Mouse (Mus musculus): Measurements from ENCODE around the gene Kcna7.
"Not testable (repeated sequence)": the region's sequence is repeated elsewhere in the genome, so short reads cannot be mapped to it uniquely, and the experiment has no call there.

Gene Kcna7

DNA sequence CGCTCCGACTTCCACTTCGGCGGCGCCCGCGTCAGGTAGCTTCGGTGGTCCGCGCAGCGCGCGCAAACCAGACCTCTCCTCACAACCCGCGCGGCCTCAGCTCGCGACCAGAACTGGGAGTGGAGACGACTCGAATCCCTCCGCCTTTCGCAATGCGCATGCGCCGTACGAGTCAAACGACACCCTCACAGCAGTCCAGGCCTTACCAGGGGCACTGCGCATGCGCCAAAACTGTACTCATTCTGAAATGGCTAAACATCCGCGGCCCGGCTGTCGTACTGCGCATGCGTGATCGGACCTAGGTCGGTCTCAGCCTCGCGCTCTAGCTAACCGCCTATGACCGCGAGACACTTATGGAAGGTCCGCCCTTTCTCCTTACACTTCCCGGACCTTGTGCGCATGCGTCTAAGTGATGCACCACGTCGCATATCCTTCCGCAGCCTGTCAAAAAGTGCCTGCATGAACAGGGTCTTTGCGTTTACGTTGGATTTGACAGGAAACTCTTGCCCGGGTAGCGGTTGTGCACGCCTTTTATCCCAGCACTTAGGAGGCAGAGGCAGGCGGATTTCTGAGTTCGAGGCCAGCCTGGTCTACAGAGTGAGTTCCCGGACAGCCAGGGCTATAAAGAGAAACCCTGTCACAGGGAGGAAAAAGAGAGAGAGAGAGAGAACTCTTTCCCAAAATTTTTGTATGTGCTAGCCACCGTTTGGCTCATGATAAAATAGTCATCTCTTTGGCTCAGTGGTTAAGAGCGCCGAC lies 9.7 kb upstream of the Kcna7 start, which contains the start of gene Snrnp70:
Gene Snrnp70, minus strand, starts transcription at position 165 of the 759 bp plus-strand sequence.
- peak; percentile 100 for DNase-seq

- DNase-seq, result not testable (repeated sequence)
Measured at GRCm38 (mm10) chr7:45396337-45396775, 9.1 kb upstream of the Kcna7 start.

GRCm38 (mm10) chr7:45396787-45397186 lies 8.7 kb upstream of the Kcna7 start:
- DNase-seq, result no peak

GRCm38 (mm10) chr7:45401521-45402085 lies 3.9 kb upstream of the Kcna7 start:
- DNase-seq, result no peak

GRCm38 (mm10) chr7:45403532-45404261 lies 1.8 kb upstream of the Kcna7 start:
- no peak for DNase-seq

DNA sequence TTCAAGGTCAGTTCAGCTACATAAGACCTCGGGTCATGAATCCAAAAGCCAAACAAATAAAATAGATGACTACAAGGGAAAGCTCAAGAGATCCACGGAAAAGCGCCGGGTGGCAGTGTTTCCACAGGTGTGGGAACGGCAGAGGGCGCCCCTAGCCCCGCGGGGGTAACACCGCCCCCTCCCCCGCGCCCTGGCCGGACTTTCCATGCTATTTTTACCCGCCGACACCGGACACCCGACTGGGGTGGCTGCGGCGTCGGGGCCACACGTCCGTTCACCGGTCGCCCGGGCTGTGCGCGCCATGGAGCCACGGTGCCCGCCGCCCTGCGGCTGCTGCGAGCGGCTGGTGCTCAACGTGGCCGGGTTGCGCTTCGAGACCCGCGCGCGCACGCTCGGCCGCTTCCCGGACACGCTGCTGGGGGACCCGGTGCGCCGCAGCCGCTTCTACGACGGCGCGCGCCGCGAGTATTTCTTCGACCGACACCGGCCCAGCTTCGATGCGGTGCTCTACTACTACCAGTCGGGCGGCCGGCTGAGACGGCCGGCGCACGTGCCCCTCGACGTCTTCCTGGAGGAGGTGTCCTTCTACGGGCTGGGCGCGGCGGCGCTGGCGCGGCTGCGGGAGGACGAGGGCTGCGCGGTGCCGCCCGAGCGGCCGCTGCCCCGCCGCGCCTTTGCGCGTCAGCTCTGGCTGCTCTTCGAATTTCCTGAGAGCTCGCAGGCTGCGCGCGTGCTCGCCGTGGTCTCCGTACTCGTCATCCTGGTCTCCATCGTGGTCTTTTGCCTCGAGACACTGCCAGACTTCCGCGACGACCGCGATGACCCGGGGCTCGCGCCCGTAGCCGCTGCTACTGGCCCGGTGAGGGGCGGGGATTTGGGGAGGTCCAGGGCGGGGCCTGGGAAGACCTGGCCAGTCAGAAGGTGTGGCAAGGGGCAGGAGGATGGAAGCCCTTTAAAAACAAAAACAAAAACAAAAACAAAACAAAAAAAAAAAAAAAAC lies 1.0 kb downstream of the Kcna7 start:
- no peak for DNase-seq

- no peak for DNase-seq
Measured at GRCm38 (mm10) chr7:45407836-45408235, 2.4 kb downstream of the Kcna7 start.

DNA sequence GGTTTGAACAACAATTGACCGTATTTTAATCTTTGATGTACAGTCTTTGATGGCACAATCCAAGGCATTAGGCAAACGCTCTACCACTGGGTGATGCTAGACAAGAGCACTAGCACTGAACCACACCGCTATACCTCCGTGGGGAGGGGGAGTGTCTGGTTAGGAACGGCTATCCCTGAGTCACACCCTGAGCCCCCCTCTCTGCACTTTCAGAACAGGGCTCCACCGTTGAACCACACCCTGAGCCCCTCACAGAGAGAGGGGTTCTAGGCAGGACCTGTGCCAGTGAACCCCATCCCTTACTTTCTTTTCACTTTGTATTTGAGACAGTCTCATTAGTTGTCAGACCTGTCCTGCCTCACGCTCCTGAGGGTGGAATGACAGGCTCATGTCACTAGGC lies 2.9 kb downstream of the Kcna7 start:
- DNase-seq, result no peak

GRCm38 (mm10) chr7:45408949-45409348 lies 3.5 kb downstream of the Kcna7 start:
- DNase-seq, result no peak

DNA sequence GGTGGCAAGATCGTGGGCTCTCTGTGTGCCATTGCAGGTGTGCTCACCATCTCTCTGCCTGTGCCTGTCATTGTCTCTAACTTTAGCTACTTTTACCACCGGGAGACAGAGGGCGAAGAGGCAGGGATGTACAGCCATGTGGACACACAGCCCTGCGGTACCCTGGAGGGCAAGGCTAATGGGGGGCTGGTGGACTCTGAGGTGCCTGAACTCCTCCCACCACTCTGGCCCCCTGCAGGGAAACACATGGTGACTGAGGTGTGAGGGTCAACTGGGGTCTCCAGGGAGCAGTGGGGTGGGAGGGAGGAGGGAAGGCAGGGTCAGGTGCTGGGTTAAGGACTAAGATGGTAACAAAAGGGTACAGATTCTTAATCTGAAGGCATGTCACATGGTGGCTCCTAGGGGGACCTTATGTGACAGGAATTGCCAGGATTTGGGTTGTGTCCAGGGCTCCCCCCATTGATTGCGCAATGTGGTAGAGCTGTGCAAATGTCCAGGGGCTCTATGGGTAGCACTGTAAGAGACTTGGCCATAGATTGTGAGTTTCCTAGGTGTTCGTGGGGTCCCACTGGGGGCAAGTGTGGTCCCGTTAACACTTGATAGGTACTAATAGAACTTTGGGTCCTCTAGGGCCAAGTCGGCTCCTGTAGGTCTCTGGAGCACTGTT lies 4.2 kb downstream of the Kcna7 start:
- no peak for DNase-seq

DNA sequence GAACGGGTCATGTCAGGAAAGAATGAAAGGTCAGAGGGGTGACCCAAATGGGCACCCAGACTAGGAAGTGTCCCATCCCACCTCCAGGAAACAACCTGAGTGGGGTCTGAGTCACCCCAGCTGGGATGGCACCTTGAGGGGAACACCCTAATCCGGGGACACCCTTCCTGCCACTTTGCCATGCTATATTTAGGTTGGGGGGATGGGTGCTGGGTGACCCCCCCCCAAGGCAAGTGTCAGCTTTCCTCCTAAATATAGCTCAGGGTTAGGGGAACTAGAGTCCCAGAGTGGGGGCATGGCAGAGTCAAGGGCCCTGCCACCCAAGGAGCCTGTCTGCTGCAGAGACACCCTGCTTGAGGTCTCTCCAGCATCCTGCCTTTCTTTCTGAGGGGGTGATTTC lies 7.0 kb downstream of the Kcna7 start:
- no peak for DNase-seq

DNA sequence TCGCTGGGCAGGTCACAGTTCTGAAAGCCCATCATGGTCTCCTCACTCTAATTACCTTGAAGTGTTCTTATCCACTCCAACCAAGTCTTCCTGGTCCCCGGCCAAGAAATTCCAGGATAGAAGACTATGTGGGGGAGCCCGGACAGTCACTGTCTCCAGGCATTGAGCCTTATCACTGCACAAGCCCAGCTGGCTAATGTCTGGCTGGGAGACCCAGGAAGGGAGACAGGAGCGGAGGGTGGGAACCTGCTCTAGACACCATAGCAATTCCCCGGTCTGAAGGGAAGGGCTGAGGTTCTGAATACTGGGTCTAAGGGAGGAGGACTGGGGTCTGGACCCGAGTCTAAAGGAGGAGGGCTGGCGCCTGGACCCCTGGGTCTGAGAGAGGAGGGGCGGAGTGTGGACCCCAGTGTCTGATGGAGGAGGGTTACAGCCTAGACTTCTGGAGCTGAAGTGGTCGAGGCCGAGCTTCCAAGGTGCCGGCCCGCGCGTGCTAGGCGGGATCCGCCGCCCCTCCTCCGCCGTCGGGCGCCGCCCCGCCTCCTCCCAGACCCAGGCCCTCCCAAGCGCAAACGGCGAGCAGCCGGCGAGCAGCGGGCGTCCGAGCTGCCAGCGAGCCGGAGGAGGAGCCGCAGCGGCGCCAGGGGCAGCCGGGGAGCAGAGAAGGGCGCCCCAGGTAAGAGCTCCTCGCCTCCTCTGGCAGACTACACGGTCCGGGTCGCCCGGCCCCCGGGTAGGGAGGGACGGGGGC lies 7.8 kb downstream of the Kcna7 start, which contains the start of gene Ntf5:
Gene Ntf5, plus strand, starts transcription at position 583 of the 751 bp plus-strand sequence.
- DNase-seq, result no peak

- no peak for DNase-seq
Measured at GRCm38 (mm10) chr7:45413864-45414739, 8.6 kb downstream of the Kcna7 start.

DNA sequence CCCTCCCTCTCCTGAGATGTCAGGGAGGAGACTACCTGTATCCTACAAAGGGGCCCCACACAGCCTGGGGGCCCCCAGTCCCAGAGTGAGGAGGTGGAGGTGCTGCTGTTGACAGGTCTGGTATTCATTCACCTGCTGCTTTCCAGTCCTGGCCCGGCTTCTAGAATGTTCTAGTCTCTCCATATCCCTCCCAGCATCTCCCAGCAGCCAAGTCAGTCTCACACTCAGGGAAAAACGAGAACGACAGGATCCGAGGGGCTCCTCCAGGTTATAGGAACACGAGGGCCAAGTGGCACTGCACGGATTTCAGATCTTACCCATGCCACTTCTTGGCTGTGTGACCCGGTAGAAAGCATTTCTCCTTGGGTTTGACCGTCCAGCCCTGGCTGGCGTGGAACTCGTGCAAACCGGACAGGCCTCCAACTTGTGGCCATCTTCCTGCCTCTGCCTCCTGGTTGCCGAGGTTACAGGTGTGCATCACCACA lies 9.3 kb downstream of the Kcna7 start:
- no peak for DNase-seq

DNA sequence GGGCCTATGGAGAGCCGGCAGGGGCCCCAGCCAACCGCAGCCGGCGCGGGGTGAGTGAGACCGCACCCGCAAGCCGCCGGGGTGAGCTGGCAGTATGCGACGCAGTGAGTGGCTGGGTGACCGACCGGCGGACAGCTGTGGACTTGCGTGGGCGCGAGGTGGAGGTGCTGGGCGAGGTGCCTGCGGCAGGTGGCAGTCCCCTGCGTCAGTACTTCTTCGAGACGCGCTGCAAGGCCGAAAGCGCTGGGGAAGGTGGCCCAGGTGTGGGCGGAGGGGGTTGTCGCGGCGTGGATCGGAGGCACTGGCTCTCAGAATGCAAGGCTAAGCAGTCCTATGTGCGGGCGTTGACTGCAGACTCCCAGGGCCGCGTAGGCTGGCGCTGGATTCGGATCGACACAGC lies 10.2 kb downstream of the Kcna7 start:
- peak; percentile 45 for DNase-seq

- DNase-seq, result no peak
Measured at GRCm38 (mm10) chr7:45417962-45418492, 12.6 kb downstream of the Kcna7 start.

GRCm38 (mm10) chr7:45419859-45420614 lies 14.6 kb downstream of the Kcna7 start:
- DNase-seq, result no peak

DNA sequence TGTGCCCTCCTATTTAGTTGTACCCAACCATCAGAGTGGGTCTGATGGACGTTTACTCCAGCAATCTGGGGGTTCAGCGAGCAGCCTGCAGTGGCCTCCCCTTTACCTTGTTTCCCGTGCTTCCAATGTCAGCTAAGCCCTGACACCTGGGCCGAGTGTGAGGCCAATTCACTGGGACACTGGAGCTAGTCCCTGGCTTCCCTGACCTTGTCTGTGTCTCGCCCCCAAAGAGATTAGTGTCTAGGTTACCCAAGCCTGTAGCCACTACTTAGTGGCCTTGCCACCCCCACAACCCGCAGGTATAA lies 15.1 kb downstream of the Kcna7 start, which contains the start of gene Lhb:
Gene Lhb, plus strand, starts transcription at position 206 of the 305 bp plus-strand sequence.
- DNase-seq, result no peak

DNA sequence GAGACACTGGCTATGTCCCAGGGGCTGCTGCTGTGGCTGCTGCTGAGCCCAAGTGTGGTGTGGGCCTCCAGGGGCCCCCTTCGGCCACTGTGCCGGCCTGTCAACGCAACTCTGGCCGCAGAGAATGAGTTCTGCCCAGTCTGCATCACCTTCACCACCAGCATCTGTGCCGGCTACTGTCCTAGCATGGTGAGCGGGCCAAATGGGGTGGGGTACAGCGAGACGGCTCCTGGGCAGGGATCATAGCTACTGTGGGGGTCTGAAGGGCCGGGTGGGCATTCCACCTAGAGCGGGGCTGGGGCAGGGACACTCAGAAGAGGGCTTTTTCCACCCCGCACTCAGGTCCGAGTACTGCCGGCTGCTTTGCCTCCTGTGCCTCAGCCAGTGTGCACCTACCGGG lies 15.7 kb downstream of the Kcna7 start:
- DNase-seq, result no peak

Measured in right cerebral cortex, postnatal 25 days (tissue).